Mouse (Mus musculus) kidney, adult 18-20 months (tissue): ENCODE measurements around the gene Sgpp2.
A peak's percentile ranks its signal among the peaks of the same experiment; 100 is the strongest.

Experiments used
- DNase-seq: peaks from one replicate; pipeline ENCODE4 v3.0.0; 2021

Gene Sgpp2

GRCm38 (mm10) chr1:78454659-78455058 is 144.5 kb downstream of the Sgpp2 start:
- DNase-seq, result peak; percentile 45
